Mouse (Mus musculus): ENCODE data around the gene A930018P22Rik.

Gene A930018P22Rik

DNA sequence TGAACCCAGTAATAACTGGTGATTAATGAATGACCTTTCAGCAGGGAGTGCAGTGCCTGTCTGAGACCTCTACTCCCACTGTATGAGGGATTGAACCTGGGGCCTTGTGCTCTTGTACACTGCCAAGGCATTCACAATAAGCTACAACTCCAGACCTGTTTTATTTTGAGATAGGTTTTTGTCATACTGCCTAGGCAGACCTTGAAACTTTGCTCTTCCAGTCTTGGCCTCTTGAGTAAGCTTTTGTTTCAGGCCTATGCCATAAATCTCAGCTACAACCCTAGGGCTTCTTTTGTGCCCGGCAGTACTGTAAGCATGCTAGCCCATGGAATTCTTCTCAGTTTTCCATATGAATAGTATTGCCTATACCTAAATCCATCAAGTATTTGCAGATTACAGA lies 3.5 kb upstream of the A930018P22Rik start:
- no peak for DNase-seq (ENCODE audit: low spot score)

- no peak for DNase-seq (ENCODE audit: low spot score)
Observed at GRCm38 (mm10) chr2:104120312-104120711, 2.3 kb upstream of the A930018P22Rik start.

GRCm38 (mm10) chr2:104121681-104122504 lies 676 bp upstream of the A930018P22Rik start:
- DNase-seq (ENCODE audit: low spot score) = no peak

GRCm38 (mm10) chr2:104123540-104123939 lies 971 bp downstream of the A930018P22Rik start:
- no peak for DNase-seq (ENCODE audit: low spot score)

DNA sequence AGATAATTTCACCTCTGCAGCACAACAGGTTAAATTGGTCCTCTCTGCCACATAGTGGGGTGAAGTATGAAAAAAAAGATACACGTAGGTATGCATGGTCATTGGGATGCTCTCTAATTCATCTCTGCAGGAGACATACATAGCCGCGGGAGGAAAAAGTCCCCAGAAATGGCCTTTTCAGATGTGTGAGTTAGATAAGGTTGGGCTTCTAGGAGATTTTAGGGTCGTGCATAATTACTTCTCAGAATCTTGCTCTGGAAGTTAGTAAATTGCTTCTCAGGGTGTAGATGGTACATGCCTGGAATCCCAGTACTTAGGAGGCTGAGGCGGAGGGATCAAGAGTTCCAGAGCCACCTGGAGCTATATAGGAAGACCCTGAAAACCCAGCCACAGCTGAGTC lies 1.5 kb downstream of the A930018P22Rik start:
- no peak for DNase-seq (ENCODE audit: low spot score)

GRCm38 (mm10) chr2:104128803-104129531 lies 6.4 kb downstream of the A930018P22Rik start:
- DNase-seq (ENCODE audit: low spot score) = no peak

DNA sequence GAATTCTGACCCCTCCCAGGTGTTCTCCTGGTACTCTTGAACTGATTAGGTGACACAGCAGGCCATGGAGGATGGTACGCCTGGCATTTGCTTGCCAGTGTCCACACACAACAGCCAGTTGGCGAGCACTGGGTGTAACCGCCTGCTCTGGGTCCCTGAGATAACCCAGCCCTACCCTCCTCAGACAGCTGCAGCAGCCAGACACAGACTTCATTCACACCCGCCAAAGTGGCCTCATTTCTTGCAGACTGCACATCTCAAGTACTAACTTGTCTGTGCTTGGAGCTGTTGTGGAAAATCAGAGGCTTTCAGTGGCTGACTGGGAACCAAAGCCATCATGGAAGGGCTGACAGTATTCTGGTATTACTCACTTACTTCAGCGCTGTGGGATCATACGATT lies 7.6 kb downstream of the A930018P22Rik start:
- DNase-seq (ENCODE audit: low spot score) = no peak

GRCm38 (mm10) chr2:104130969-104131368 lies 8.4 kb downstream of the A930018P22Rik start:
- DNase-seq (ENCODE audit: low spot score) = no peak

GRCm38 (mm10) chr2:104132266-104132859 lies 9.8 kb downstream of the A930018P22Rik start:
- no peak for DNase-seq (ENCODE audit: low spot score)

GRCm38 (mm10) chr2:104133042-104133810 lies 10.7 kb downstream of the A930018P22Rik start:
- no peak for DNase-seq (ENCODE audit: low spot score)

GRCm38 (mm10) chr2:104134150-104135056 lies 11.8 kb downstream of the A930018P22Rik start:
- peak; percentile 47 for DNase-seq (ENCODE audit: low spot score)

- no peak for DNase-seq (ENCODE audit: low spot score)
Observed at GRCm38 (mm10) chr2:104135920-104136319, 13.4 kb downstream of the A930018P22Rik start.

DNA sequence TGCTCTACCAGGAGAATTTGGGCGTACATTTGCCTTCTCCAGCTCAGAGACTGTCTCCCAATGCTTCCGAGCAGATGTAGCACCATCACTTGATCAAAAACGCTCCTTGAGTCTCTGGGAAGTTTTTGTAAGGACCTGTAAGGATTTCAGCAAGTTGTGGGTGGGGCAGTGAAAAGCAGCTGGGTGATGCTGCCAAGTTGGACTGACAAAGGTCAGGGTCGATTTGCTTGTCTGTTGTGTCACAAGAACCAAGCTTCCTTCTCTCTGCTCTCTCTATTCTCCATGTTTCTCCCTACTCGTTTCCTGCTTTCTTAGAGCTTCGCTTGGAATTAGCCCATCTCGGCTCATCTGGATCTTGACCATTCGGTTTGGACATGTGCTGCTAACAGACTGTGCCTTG lies 19.6 kb downstream of the A930018P22Rik start:
- DNase-seq (ENCODE audit: low spot score) = no peak

DNA sequence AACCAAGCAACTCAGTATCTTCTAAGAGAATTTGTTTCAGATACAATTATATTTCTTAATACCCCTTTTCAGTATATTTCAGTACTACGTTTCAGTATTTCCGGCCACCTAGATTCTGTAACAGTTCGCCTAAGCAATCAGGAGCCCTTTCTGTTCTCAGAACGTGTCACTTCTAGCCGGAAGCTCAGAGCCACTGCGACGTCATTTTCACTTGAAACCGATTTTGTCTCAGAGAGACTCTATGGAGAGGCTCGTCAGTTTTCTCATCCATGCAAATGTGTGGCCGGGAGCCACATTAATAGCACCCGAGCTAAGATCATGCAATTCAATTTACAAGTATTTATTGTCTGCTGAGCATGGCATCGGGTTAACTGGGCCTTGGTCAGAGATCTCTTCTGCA lies 21.4 kb downstream of the A930018P22Rik start:
- DNase-seq (ENCODE audit: low spot score) = no peak

- no peak for DNase-seq (ENCODE audit: low spot score)
Observed at GRCm38 (mm10) chr2:104145983-104146382, 23.4 kb downstream of the A930018P22Rik start.

DNA sequence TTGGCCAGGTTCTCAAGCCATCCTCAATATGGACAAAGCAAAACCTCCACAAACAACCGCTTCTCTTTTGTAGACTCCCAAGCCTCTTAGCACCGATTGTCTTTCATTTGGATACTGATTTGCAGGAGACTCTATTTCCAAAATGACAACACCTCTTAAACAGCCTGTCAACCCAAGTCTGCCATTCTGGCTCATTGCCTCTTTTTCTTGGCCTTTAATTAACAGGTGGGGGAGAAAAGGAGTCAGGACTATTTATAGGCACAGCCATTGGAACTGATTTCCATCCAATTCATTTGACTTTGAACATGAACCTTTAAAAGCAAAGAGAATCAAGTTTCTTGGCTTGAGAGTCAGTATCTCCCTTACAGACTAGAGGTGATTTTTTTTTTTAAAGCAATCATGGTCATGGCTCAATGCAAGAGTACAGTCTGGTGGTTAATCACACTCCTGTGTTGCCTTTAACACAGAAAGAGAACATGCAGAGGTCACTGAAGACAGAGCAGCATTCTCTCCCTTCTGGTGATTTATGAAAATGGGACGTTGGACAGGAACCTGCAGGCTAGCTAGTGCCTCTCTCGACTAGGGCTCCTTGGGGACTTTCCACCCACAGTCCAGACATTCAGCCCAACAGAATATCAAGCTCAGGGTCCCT lies 25.5 kb downstream of the A930018P22Rik start:
- DNase-seq (ENCODE audit: low spot score) = no peak

DNA sequence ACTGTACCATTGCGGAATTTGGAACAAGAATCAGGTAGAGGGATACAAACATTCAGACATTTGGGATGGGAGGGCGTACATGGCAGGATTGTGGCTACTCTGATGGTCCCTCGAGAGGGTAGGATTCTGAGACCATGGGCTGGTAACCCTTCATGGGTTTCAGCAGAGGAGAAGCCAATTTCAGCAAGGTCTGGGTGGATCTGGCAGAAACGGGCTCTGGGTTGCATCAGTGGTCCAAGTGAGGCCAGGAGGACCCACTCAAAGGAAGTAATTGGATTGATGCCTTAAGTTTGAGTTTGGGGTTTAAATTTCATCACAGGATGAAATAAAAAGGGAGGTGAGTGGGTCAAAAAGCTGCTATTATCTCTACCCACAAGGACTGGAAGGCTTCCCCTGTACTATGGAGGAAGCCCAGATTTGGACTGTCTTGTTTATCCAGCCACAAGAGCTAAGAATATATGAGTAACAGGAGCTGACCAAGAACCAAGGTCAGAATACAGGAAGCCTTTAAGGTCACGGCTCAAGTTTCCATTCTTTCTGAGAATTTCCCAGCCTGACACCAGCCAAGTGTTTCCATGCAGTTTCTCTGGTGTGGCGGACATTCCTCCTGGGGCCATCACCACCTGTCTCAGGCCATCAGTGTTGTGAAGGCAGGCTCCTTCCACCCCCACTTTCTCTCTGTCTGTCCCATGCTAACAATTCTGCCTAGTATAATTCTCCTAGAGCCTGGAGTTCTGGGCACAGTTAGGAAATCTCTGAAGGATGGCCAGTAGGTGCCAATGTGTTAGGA lies 28.2 kb downstream of the A930018P22Rik start:
- DNase-seq (ENCODE audit: low spot score) = no peak

- no peak for DNase-seq (ENCODE audit: low spot score)
Observed at GRCm38 (mm10) chr2:104153345-104153744, 30.8 kb downstream of the A930018P22Rik start.

DNA sequence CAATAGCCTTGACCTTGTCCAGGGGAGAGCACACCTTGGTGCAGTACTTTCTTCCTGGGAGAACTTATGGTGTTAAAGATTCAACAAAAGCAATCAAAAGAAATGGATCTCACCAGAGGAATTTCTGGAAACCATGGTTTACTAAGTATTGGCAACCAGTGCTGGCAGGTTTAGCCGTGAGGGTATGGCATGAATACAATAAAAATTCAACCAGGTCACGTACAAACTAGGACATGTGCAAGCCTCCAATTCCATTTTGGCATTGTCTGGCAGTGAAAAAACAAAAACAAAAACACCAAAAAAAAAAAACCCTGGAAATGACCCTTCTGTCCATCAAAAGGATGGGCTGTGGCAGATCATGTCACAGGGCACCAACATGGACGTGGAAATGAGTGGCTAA lies 31.3 kb downstream of the A930018P22Rik start:
- no peak for DNase-seq (ENCODE audit: low spot score)

- no peak for DNase-seq (ENCODE audit: low spot score)
Observed at GRCm38 (mm10) chr2:104157831-104158230, 35.3 kb downstream of the A930018P22Rik start.

Data from urinary bladder, postnatal 25 days (tissue).